Mouse (Mus musculus) stomach, embryonic 16.5 days (tissue): ENCODE measurements around the gene Iqsec1. TPM values are rescaled to one million over a fixed set of nuclear protein-coding genes. Genes with fewer than 3 reads are reported as not detected.
"Not testable (repeated sequence)": the region's sequence is repeated elsewhere in the genome, so short reads cannot be mapped to it uniquely, and the experiment has no call there.

Experiments
- ATAC-seq: fragments of 200-750 bp; cut with Nextera tagmentation; 2 replicates; pipeline ENCODE4 v1.8.0; 2017; ENCODE audit warnings: moderate number of reproducible peaks, moderate TSS enrichment; ENCODE audit not compliant: insufficient read depth, low FRiP score
- H3K27ac ChIP-seq: fragments of 300-500 bp; sonication (generic); 2 replicates; pipeline ENCODE4 v1.5.1; 2014; ENCODE audit warnings: low read length
- H3K27me3 ChIP-seq: fragments of 300-500 bp; sonication (generic); 2 replicates; pipeline ENCODE4 v1.6.1; 2014; ENCODE audit warnings: low read length, control low read depth, mixed read lengths; ENCODE audit not compliant: control insufficient read depth, insufficient read depth
- H3K36me3 ChIP-seq: fragments of 300-500 bp; sonication (generic); 2 replicates; pipeline ENCODE4 v1.6.1; 2014; ENCODE audit warnings: low read length; ENCODE audit not compliant: control insufficient read depth, insufficient read depth
- H3K4me1 ChIP-seq: fragments of 300-500 bp; sonication (generic); 2 replicates; pipeline ENCODE4 v1.6.1; 2014; ENCODE audit warnings: low read length, control low read depth, mixed read lengths; ENCODE audit not compliant: control insufficient read depth, insufficient read depth
- H3K4me2 ChIP-seq: fragments of 300-500 bp; sonication (generic); 2 replicates; pipeline ENCODE4 v1.6.1; 2014; ENCODE audit warnings: low read depth, low read length, mixed read lengths
- H3K4me3 ChIP-seq: fragments of 300-500 bp; sonication (generic); replicated peaks from 2 replicates; pipeline ENCODE4 v1.5.1; 2014; ENCODE audit warnings: mild to moderate bottlenecking, low read length
- H3K9ac ChIP-seq: fragments of 300-500 bp; sonication (generic); 2 replicates; pipeline ENCODE4 v1.6.1; 2014; ENCODE audit warnings: low read length
- H3K9me3 ChIP-seq: fragments of 300-500 bp; sonication (generic); replicated peaks from 2 replicates; pipeline ENCODE4 v1.6.1; 2016; ENCODE audit warnings: low read length, control low read depth; ENCODE audit not compliant: control insufficient read depth
- WGBS: fragments of 180-500 bp; shearing (Covaris S2); extraction: QIAGEN DNeasy Blood & Tissue Kit; methylation state at CpG from one replicate; pipeline ENCODE4 v1.1.7; 2014; 5-methylcytosine and 5-hydroxymethylcytosine counted together
- polyA plus RNA-seq: library from polyadenylated mRNA; unstranded; fragments of >200 nt; fragmentation: Nextera tagmentation; extraction: Ambion mirVana; gene quantifications from 2 replicates; pipeline ENCODE4 v1.2.1, GENCODE M21; 2015

Gene Iqsec1
- polyA plus RNA-seq, 1 experiment from 2014 or later, result 8.3 TPM

DNA sequence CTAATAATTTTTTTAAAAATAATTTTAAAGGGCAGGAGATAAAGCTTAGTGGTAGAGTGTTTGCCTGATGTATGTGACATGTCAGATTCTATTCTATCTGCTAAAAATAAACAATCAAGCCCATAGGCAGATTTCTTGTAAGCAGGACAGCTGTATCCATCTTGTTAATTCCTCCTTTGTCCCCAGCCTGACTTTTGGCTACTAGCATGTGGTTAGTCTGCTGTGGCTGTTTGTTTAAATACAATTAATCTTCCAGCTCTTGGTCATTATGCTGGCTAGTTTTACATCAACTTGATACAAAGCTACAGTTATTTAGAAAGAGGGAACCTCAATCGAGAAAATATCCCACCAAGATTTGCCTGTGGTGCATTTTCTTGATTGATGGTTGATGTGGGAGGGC lies 337.9 kb downstream of the Iqsec1 start:
- Histone ChIP-seq H3K4me1 (no peaks in the 10 kb centered on the region), H3K9me3 (0 out of 2 replicates have a peak, but pooled peaks cover 6% of the 10 kb centered on the region), H3K27me3 (no peaks in the 10 kb centered on the region), H3K36me3 (no peaks in the 10 kb centered on the region), H3K4me2 (no peak overlapping the region), H3K9ac (no peak overlapping the region), H3K27ac (no peak overlapping the region), H3K4me3 (no peak overlapping the region)
- 14% methylated on average over 1 of the region's 1 CpGs for WGBS
- no peak for ATAC-seq

- Histone ChIP-seq H3K9me3 (0 out of 2 replicates have a peak, but pooled peaks cover 6% of the 10 kb centered on the region), H3K9ac (no peak overlapping the region), H3K27me3 (no peaks in the 10 kb centered on the region), H3K4me1 (no peaks in the 10 kb centered on the region), H3K4me2 (no peak overlapping the region), H3K36me3 (no peaks in the 10 kb centered on the region), H3K27ac (no peak overlapping the region), H3K4me3 (no peak overlapping the region)
- WGBS, result 64% methylated on average over 4 of the region's 4 CpGs
- ATAC-seq, result no peak
Measured at GRCm38 (mm10) chr6:90649279-90649678, 339.2 kb downstream of the Iqsec1 start.

- Histone ChIP-seq H3K4me1 (no peaks in the 10 kb centered on the region), H3K4me3 (no peak overlapping the region), H3K4me2 (no peak overlapping the region), H3K36me3 (no peaks in the 10 kb centered on the region), H3K27me3 (no peaks in the 10 kb centered on the region), H3K27ac (no peak overlapping the region), H3K9me3 (0 out of 2 replicates have a peak, but pooled peaks cover 6% of the 10 kb centered on the region), H3K9ac (no peak overlapping the region)
- 92% methylated on average over 6 of the region's 6 CpGs for WGBS
- no peak for ATAC-seq
Measured at GRCm38 (mm10) chr6:90648391-90648790, 340.1 kb downstream of the Iqsec1 start.

- H3K9ac ChIP-seq, result no peak overlapping the region
- no peaks in the 10 kb centered on the region for H3K4me1 ChIP-seq
- H3K4me3 ChIP-seq, result no peak overlapping the region
- no peak overlapping the region for H3K27ac ChIP-seq
- no peaks in the 10 kb centered on the region for H3K9me3 ChIP-seq
- H3K4me2 ChIP-seq, result no peak overlapping the region
- 81% methylated on average over 4 of the region's 4 CpGs for WGBS
- no peak for ATAC-seq
- H3K36me3 ChIP-seq, result no peaks in the 10 kb centered on the region
- H3K27me3 ChIP-seq, result no peaks in the 10 kb centered on the region
Measured at GRCm38 (mm10) chr6:90644965-90645364, 343.5 kb downstream of the Iqsec1 start.

GRCm38 (mm10) chr6:90643057-90643456 lies 345.4 kb downstream of the Iqsec1 start:
- H3K4me3 ChIP-seq, result no peak overlapping the region
- 85% methylated on average over 3 of the region's 3 CpGs for WGBS

GRCm38 (mm10) chr6:90635611-90636010 lies 352.9 kb downstream of the Iqsec1 start:
- Histone ChIP-seq H3K27me3 (no peaks in the 10 kb centered on the region), H3K9ac (no peak overlapping the region), H3K4me2 (no peak overlapping the region), H3K4me3 (no peak overlapping the region), H3K27ac (no peak overlapping the region), H3K9me3 (no peaks in the 10 kb centered on the region), H3K4me1 (no peaks in the 10 kb centered on the region), H3K36me3 (no peaks in the 10 kb centered on the region)
- WGBS, result 51% methylated on average over 3 of the region's 3 CpGs
- no peak for ATAC-seq

More at GRCm38 (mm10) chr6:90643057-90643456, 345.4 kb downstream of the Iqsec1 start:
- ATAC-seq, result no peak
- H3K36me3 ChIP-seq, result no peaks in the 10 kb centered on the region
- no peak overlapping the region for H3K4me2 ChIP-seq
- no peak overlapping the region for H3K27ac ChIP-seq
- H3K9me3 ChIP-seq, result no peaks in the 10 kb centered on the region
- no peaks in the 10 kb centered on the region for H3K27me3 ChIP-seq
- no peak overlapping the region for H3K9ac ChIP-seq
- no peaks in the 10 kb centered on the region for H3K4me1 ChIP-seq

- no peaks in the 10 kb centered on the region for H3K4me1 ChIP-seq
- WGBS, result 34% methylated on average over 4 of the region's 4 CpGs
- no peak overlapping the region for H3K4me2 ChIP-seq
- no peak overlapping the region for H3K4me3 ChIP-seq
- ATAC-seq, result no peak
- H3K9me3 ChIP-seq, result no peaks in the 10 kb centered on the region
- H3K27me3 ChIP-seq, result no peaks in the 10 kb centered on the region
- H3K36me3 ChIP-seq, result no peaks in the 10 kb centered on the region
- H3K9ac ChIP-seq, result no peak overlapping the region
- no peak overlapping the region for H3K27ac ChIP-seq
Measured at GRCm38 (mm10) chr6:90635081-90635480, 353.4 kb downstream of the Iqsec1 start.

- not testable (repeated sequence) for H3K36me3 ChIP-seq, H3K27me3 ChIP-seq, ATAC-seq, H3K4me2 ChIP-seq, H3K9ac ChIP-seq, H3K27ac ChIP-seq, H3K4me3 ChIP-seq, H3K4me1 ChIP-seq, H3K9me3 ChIP-seq
- WGBS, result 78% methylated on average over 3 of the region's 3 CpGs
Measured at GRCm38 (mm10) chr6:90632526-90632925, 356.0 kb downstream of the Iqsec1 start.

- WGBS, result 90% methylated on average over 7 of the region's 7 CpGs
- no peak for ATAC-seq
Measured at GRCm38 (mm10) chr6:90630427-90630826, 358.1 kb downstream of the Iqsec1 start.

DNA sequence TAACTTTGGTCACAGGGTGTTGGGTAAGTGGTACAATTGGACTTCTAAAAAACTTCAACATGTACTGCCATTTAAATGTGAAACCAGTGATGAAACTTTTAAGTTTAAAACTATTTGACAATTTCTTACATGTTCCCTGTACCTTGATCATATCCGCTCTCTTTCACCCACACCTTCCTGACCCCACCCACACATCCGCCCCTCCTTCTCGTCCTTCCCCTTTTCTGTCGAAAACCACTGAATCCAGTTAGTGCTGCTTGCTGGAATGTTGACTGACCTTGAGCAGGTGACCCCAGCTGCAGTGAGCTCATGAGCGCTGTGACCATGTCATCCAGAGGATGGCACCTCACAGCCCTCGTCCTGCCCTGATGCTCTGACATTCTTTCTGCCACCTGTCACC lies 359.0 kb downstream of the Iqsec1 start:
- Histone ChIP-seq H3K27me3 (no peaks in the 10 kb centered on the region), H3K27ac (no peak overlapping the region), H3K4me1 (no peaks in the 10 kb centered on the region; the same call in 1 of the 2 replicates), H3K9ac (no peak overlapping the region), H3K9me3 (no peaks in the 10 kb centered on the region), H3K36me3 (no peaks in the 10 kb centered on the region), H3K4me2 (no peak overlapping the region), H3K4me3 (no peak overlapping the region)
- ATAC-seq, result no peak
- WGBS, result 79% methylated on average over 6 of the region's 6 CpGs

More at GRCm38 (mm10) chr6:90630427-90630826, 358.1 kb downstream of the Iqsec1 start:
- H3K9ac ChIP-seq, result no peak overlapping the region
- no peak overlapping the region for H3K27ac ChIP-seq
- H3K4me2 ChIP-seq, result no peak overlapping the region
- no peaks in the 10 kb centered on the region for H3K9me3 ChIP-seq
- H3K27me3 ChIP-seq, result no peaks in the 10 kb centered on the region
- H3K4me3 ChIP-seq, result no peak overlapping the region
- no peaks in the 10 kb centered on the region for H3K4me1 ChIP-seq
- H3K36me3 ChIP-seq, result no peaks in the 10 kb centered on the region
